Comparison of ENCODE assay signal across 10 mouse cellular contexts in the genomic region with DNA sequence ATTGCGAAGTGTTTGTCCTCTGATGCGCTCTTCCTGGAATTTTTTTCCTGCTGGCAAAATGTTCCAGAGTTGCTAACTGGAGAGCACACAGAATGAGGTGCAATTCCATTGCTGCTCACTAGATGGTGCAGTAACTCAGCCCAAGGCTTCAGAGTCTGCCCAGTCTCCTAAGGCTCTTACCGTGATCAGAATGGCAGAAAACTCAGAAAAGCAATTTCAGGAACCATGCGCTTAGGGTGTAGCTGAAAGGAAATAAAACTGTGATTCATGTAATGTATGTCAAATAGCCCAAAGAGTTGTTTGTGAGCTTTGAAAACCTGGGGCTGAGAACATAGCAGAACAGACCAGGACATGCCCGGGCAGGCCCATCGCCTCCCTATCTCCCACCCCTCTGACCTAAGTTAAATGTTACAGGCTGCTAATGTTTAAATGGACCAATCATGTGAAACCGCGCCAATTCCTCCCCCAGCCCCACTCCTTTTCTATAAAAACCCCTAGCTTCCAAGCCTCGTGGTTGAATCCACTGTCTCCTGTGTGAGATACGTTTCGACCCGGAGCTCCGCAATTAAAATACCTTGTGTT. TPM values are rescaled to one million over a fixed set of nuclear protein-coding genes. Genes with fewer than 3 reads are reported as not detected.
DNase-seq lines count a peak whose midpoint lies in the region; ATAC-seq and TF ChIP-seq lines count a peak whose summit lies in the region.
"Not testable (repeated sequence)": the region's sequence is repeated elsewhere in the genome, so short reads cannot be mapped to it uniquely, and the experiment has no call there.
"Had no signal": no experiment of that assay in that cellular context is flagged by ENCODE, and none has a peak within 500 bp of the region (broad histone marks: within the 10 kb centered on the region; RNA-seq: fewer than 3 reads in every experiment).

No protein-coding gene starts in this region.

- not testable (repeated sequence) for TF ChIP-seq EP300 in stomach, postnatal 0 days (optimal IDR thresholded peaks at IDR 0.05)

- WGBS in forebrain, embryonic 15.5 days, result 52% methylated on average over 11 of the region's 13 CpGs
- WGBS in liver, adult 2 months, result 53% methylated on average over 12 of the region's 13 CpGs
- WGBS in stomach, postnatal 0 days, result 58% methylated on average over 11 of the region's 13 CpGs

- H3K27me3 ChIP-seq in forebrain, embryonic 15.5 days; liver, adult 2 months (ENCODE audit: control insufficient read depth, insufficient read depth, low read length); stomach, postnatal 0 days (ENCODE audit: control insufficient read depth, insufficient read depth, low read length): not testable (repeated sequence)

- not testable (repeated sequence) for H3K9ac ChIP-seq in forebrain, embryonic 15.5 days (replicated peaks); liver, adult 2 months (ENCODE audit: low read depth, low read length); stomach, postnatal 0 days (ENCODE audit: low read length)

- not testable (repeated sequence) for H3K9me3 ChIP-seq in forebrain, embryonic 15.5 days; stomach, postnatal 0 days (ENCODE audit: control insufficient read depth, low read length)

- TF ChIP-seq CTCF in liver, adult 2 months (IDR thresholded peaks at IDR 0.05; ENCODE audit: low read depth, low read length), result peak; percentile 77
- peak; percentile 91 for TF ChIP-seq CTCF in stomach, postnatal 0 days (IDR thresholded peaks at IDR 0.05; ENCODE audit: low read depth)

- peak; percentile 75 for ATAC-seq in CD4-positive, CD25-positive, alpha-beta regulatory T cell, adult 4 months
- ATAC-seq in forebrain, embryonic 15.5 days (replicated peaks), result peak; percentile 73
- ATAC-seq in stomach, postnatal 0 days (ENCODE audit: low FRiP score, low TSS enrichment), result peak; percentile 59; the same call in 1 of the 2 replicates

- not testable (repeated sequence) for H3K4me3 ChIP-seq in forebrain, embryonic 15.5 days; liver, adult 2 months (ENCODE audit: insufficient read depth, low read depth, low read length); stomach, postnatal 0 days (ENCODE audit: low read depth, low read length)

- TF ChIP-seq POLR2A in liver, adult 2 months (IDR thresholded peaks at IDR 0.05; ENCODE audit: extremely low read depth, insufficient read depth, low read length), result not testable (repeated sequence)

- not testable (repeated sequence) for H3K4me2 ChIP-seq in forebrain, embryonic 15.5 days (replicated peaks); stomach, postnatal 0 days (replicated peaks; ENCODE audit: low read depth)

- not testable (repeated sequence) for H3K4me1 ChIP-seq in forebrain, embryonic 15.5 days; liver, adult 2 months (ENCODE audit: control insufficient read depth, insufficient read depth, low read length); stomach, postnatal 0 days (replicated peaks; ENCODE audit: control insufficient read depth, insufficient read depth)

- H3K27ac ChIP-seq in forebrain, embryonic 15.5 days (replicated peaks); liver, adult 2 months (replicated peaks; ENCODE audit: insufficient read depth, low read depth, low read length); stomach, postnatal 0 days (replicated peaks): not testable (repeated sequence)

- H3K36me3 ChIP-seq in forebrain, embryonic 15.5 days; liver, adult 2 months (ENCODE audit: control insufficient read depth, insufficient read depth, low read length); stomach, postnatal 0 days (ENCODE audit: control insufficient read depth, insufficient read depth, low read length): not testable (repeated sequence)

- not testable (repeated sequence) for H3K79me2 ChIP-seq in liver, adult 2 months (ENCODE audit: control insufficient read depth, insufficient read depth, low read length)

- peak; percentile 6 for DNase-seq in cerebellum, adult 11-12 months
- DNase-seq in heart, postnatal 4 days, result peak; percentile 79
- DNase-seq in kidney, postnatal 36 days, result peak; percentile 56 to 82
- DNase-seq in liver, adult 2 months (ENCODE audit: extremely low read depth, low read depth, low spot score), result peak; percentile 54
- DNase-seq in naive thymus-derived CD4-positive, alpha-beta T cell, adult 2 months (ENCODE audit: low read depth), result peak; percentile 64
- DNase-seq in stomach, postnatal 0 days (ENCODE audit: low spot score), result peak; percentile 69

RNA-seq across cellular contexts. Expression of gene Psg22, which starts 32.1 kb away (rescaled TPM):
- polyA plus RNA-seq in CD4-positive, CD25-positive, alpha-beta regulatory T cell, adult 4 months (2017; shearing (Covaris generic)), result not detected
- not detected in 2 replicates for polyA plus RNA-seq in forebrain, embryonic 15.5 days (2015; fragmentation: Nextera tagmentation; extraction: Ambion mirVana)
- not detected for total RNA-seq in heart, postnatal 4 days (2021)
- not detected in 2 replicates for total RNA-seq in liver, adult 2 months (2014; rRNA removed)
- 0.04 TPM in 1 of 2 replicates, not detected in the other for polyA plus RNA-seq in liver, adult 2 months (2012; rRNA removed)
- polyA plus RNA-seq in stomach, postnatal 0 days (2015; fragmentation: Nextera tagmentation; extraction: Ambion mirVana), result not detected in 2 replicates
- polyA plus RNA-seq: activated CD4-positive, CD25-positive, alpha-beta regulatory T cell, adult 4 months; limb, embryonic 12.5 days had no signal

RNA-seq across cellular contexts. Expression of gene Psg19, which starts 48.3 kb away (rescaled TPM):
- polyA plus RNA-seq in CD4-positive, CD25-positive, alpha-beta regulatory T cell, adult 4 months (2017; shearing (Covaris generic)), result not detected
- not detected in 2 replicates for polyA plus RNA-seq in forebrain, embryonic 15.5 days (2015; fragmentation: Nextera tagmentation; extraction: Ambion mirVana)
- not detected for total RNA-seq in heart, postnatal 4 days (2021)
- total RNA-seq in liver, adult 2 months (2014; rRNA removed), result not detected in 2 replicates
- polyA plus RNA-seq in liver, adult 2 months (2012; rRNA removed), result not detected in 2 replicates
- not detected in 2 replicates for polyA plus RNA-seq in stomach, postnatal 0 days (2015; fragmentation: Nextera tagmentation; extraction: Ambion mirVana)
- polyA plus RNA-seq: activated CD4-positive, CD25-positive, alpha-beta regulatory T cell, adult 4 months; limb, embryonic 12.5 days had no signal

Comparison
In these comparisons a context has a peak if more than half of its experiments do, and no peak if none do; other contexts are left out.
1. DNase-seq: peak in every context shown above with its lines; median percentile 79 in heart, postnatal 4 days; 69 in kidney, postnatal 36 days; 69 in stomach, postnatal 0 days; 64 in naive thymus-derived CD4-positive, alpha-beta T cell, adult 2 months; 54 in liver, adult 2 months; 6 in cerebellum, adult 11-12 months.